Mouse (Mus musculus) frontal cortex, postnatal 36 days (tissue): ENCODE data around the gene Egln1.

Experiments used
- DNase-seq, 2 experiments: peaks; one replicate each; pipeline ENCODE4 v3.0.0; 2022; ENCODE audit warnings: low spot score in 2 of 2

The Egln1 gene

GRCm38 (mm10) chr8:124909936-124910335 lies 39.2 kb downstream of the Egln1 start:
- DNase-seq: no peak

- no peak for DNase-seq
Observed at GRCm38 (mm10) chr8:124905482-124905881, 43.6 kb downstream of the Egln1 start.

GRCm38 (mm10) chr8:124903198-124903597 lies 45.9 kb downstream of the Egln1 start:
- no peak for DNase-seq

- no peak for DNase-seq
Observed at GRCm38 (mm10) chr8:124898251-124898905, 50.7 kb downstream of the Egln1 start.

GRCm38 (mm10) chr8:124897386-124898250 lies 51.5 kb downstream of the Egln1 start, which contains the start of the genes Exoc8 and Sprtn:
Gene Exoc8, minus strand, starts transcription at chr8:124897705.
Gene Sprtn, plus strand, starts transcription at chr8:124897886.
- peak; percentile 98 for DNase-seq

GRCm38 (mm10) chr8:124896632-124897385 lies 52.3 kb downstream of the Egln1 start:
- DNase-seq: peak; percentile 64

- DNase-seq: no peak
Observed at GRCm38 (mm10) chr8:124896010-124896631, 53.0 kb downstream of the Egln1 start.

- DNase-seq: no peak
Observed at GRCm38 (mm10) chr8:124892596-124892995, 56.5 kb downstream of the Egln1 start.

- DNase-seq: no peak
Observed at GRCm38 (mm10) chr8:124888385-124888784, 60.7 kb downstream of the Egln1 start.

GRCm38 (mm10) chr8:124878946-124879526 lies 70.1 kb downstream of the Egln1 start:
- DNase-seq: no peak

GRCm38 (mm10) chr8:124878141-124878540 lies 71.0 kb downstream of the Egln1 start:
- no peak for DNase-seq

- DNase-seq: no peak
Observed at GRCm38 (mm10) chr8:124872690-124873089, 76.4 kb downstream of the Egln1 start.

GRCm38 (mm10) chr8:124872081-124872480 lies 77.0 kb downstream of the Egln1 start:
- DNase-seq: no peak

GRCm38 (mm10) chr8:124871474-124871873 lies 77.7 kb downstream of the Egln1 start:
- no peak for DNase-seq

- no peak for DNase-seq
Observed at GRCm38 (mm10) chr8:124869708-124870107, 79.4 kb downstream of the Egln1 start.

GRCm38 (mm10) chr8:124867126-124867525 lies 82.0 kb downstream of the Egln1 start:
- no peak for DNase-seq

GRCm38 (mm10) chr8:124866669-124867068 lies 82.5 kb downstream of the Egln1 start:
- DNase-seq: no peak

- DNase-seq: no peak
Observed at GRCm38 (mm10) chr8:124863729-124864128, 85.4 kb downstream of the Egln1 start.

- no peak for DNase-seq
Observed at GRCm38 (mm10) chr8:124863163-124863677, 85.9 kb downstream of the Egln1 start.

- peak; percentile 94 to 97 for DNase-seq
Observed at GRCm38 (mm10) chr8:124862321-124863162, 86.6 kb downstream of the Egln1 start, which contains the start of the genes Gnpat and 2810004N23Rik. Gene Gnpat, plus strand, starts transcription at chr8:124863033. Gene 2810004N23Rik, minus strand, starts transcription at chr8:124863120.
